Mouse (Mus musculus) lung, adult 2 months (tissue): ENCODE data around the gene Kcnd2. TPM values are rescaled to one million over a fixed set of nuclear protein-coding genes. Genes with fewer than 3 reads are reported as not detected.

ENCODE experiments used
- DNase-seq: peaks from one replicate; pipeline ENCODE4 v3.0.0; 2022
- H3K4me1 ChIP-seq: fragments of 200-500 bp; 2 replicates; pipeline ENCODE4 v1.6.1; 2011; ENCODE audit warnings: low read length; ENCODE audit not compliant: control insufficient read depth, insufficient read depth
- H3K4me3 ChIP-seq: fragments of 200-500 bp; replicated peaks from 2 replicates; pipeline ENCODE3; 2011; ENCODE audit warnings: low read depth, mild to moderate bottlenecking, control low read depth, low read length; ENCODE audit errors: extremely low read depth
- CTCF ChIP-seq: fragments of 200-500 bp; IDR thresholded peaks from 2 replicates; pipeline ENCODE4 v1.5.1; 2011; ENCODE audit warnings: mild to moderate bottlenecking, low read length, control low read depth; ENCODE audit not compliant: insufficient read depth
- POLR2A ChIP-seq: fragments of 200-500 bp; IDR thresholded peaks from 2 replicates; pipeline ENCODE4 v1.6.1; 2011; ENCODE audit warnings: low read depth, mild to moderate bottlenecking, control low read depth, low read length, borderline replicate concordance; ENCODE audit errors: extremely low read depth
- WGBS: fragments of 180-500 bp; shearing (Covaris S2); methylation state at CpG from one replicate; pipeline ENCODE4 v1.1.7; 2018; 5-methylcytosine and 5-hydroxymethylcytosine counted together
- polyA plus RNA-seq: library from polyadenylated mRNA; depleted of rRNA; stranded (reverse); fragments of >200 nt; gene quantifications from 2 replicates; pipeline ENCODE4 v1.2.3, GENCODE M21; 2012

Gene Kcnd2
- polyA plus RNA-seq, 1 experiment: 0.26 TPM

- no peaks in the 10 kb centered on the region for H3K4me1 ChIP-seq
- DNase-seq: no peak
- WGBS: 76% methylated on average over 6 of the region's 6 CpGs
- TF ChIP-seq CTCF: no peak
- no peak for TF ChIP-seq POLR2A
- no peak overlapping the region for H3K4me3 ChIP-seq
These were observed 448.8 kb downstream of the Kcnd2 start for GRCm38 (mm10) chr6:21664135-21664534.

GRCm38 (mm10) chr6:21664638-21665037 is 449.3 kb downstream of the Kcnd2 start:
- no peaks in the 10 kb centered on the region for H3K4me1 ChIP-seq
- no peak overlapping the region for H3K4me3 ChIP-seq
- DNase-seq: no peak
- 57% methylated on average over 4 of the region's 4 CpGs for WGBS
- TF ChIP-seq POLR2A (no peak), CTCF (no peak)

GRCm38 (mm10) chr6:21684252-21684651 is 468.9 kb downstream of the Kcnd2 start:
- TF ChIP-seq CTCF: no peak
- TF ChIP-seq POLR2A: no peak
- Histone ChIP-seq H3K4me1 (no peaks in the 10 kb centered on the region), H3K4me3 (no peak overlapping the region)
- DNase-seq: no peak
- 57% methylated on average over 6 of the region's 6 CpGs for WGBS

GRCm38 (mm10) chr6:21686388-21686787 is 471.1 kb downstream of the Kcnd2 start:
- DNase-seq: no peak
- H3K4me3 ChIP-seq: no peak overlapping the region
- WGBS: 86% methylated on average over 1 of the region's 1 CpGs
- TF ChIP-seq POLR2A (no peak), CTCF (no peak)
- H3K4me1 ChIP-seq: no peaks in the 10 kb centered on the region

GRCm38 (mm10) chr6:21692861-21693350 is 477.6 kb downstream of the Kcnd2 start:
- no peak overlapping the region for H3K4me3 ChIP-seq
- DNase-seq: no peak
- WGBS: 82% methylated on average over 3 of the region's 3 CpGs
- TF ChIP-seq POLR2A (no peak), CTCF (no peak)
- H3K4me1 ChIP-seq: no peaks in the 10 kb centered on the region

GRCm38 (mm10) chr6:21697641-21698040 is 482.3 kb downstream of the Kcnd2 start:
- no peak for DNase-seq
- Histone ChIP-seq H3K4me3 (no peak overlapping the region), H3K4me1 (no peaks in the 10 kb centered on the region)
- TF ChIP-seq CTCF (no peak), POLR2A (no peak)
- WGBS: 71% methylated on average over 3 of the region's 3 CpGs

GRCm38 (mm10) chr6:21701131-21701530 is 485.8 kb downstream of the Kcnd2 start:
- DNase-seq: no peak
- WGBS: 76% methylated on average over 6 of the region's 6 CpGs

GRCm38 (mm10) chr6:21709228-21709627 is 493.9 kb downstream of the Kcnd2 start:
- no peak overlapping the region for H3K4me3 ChIP-seq
- TF ChIP-seq POLR2A (no peak), CTCF (no peak)
- H3K4me1 ChIP-seq: no peaks in the 10 kb centered on the region
- DNase-seq: no peak
- 9% methylated on average over 3 of the region's 3 CpGs for WGBS

More at GRCm38 (mm10) chr6:21701131-21701530, 485.8 kb downstream of the Kcnd2 start:
- no peaks in the 10 kb centered on the region for H3K4me1 ChIP-seq
- TF ChIP-seq CTCF (no peak), POLR2A (no peak)
- no peak overlapping the region for H3K4me3 ChIP-seq

- DNase-seq: no peak
- no peak overlapping the region for H3K4me3 ChIP-seq
- no peak for TF ChIP-seq POLR2A
- no peak for TF ChIP-seq CTCF
- 77% methylated on average over 1 of the region's 1 CpGs for WGBS
- H3K4me1 ChIP-seq: no peaks in the 10 kb centered on the region
These were observed 503.8 kb downstream of the Kcnd2 start for GRCm38 (mm10) chr6:21719121-21719520.

- no peak for TF ChIP-seq POLR2A
- TF ChIP-seq CTCF: no peak
- no peak for DNase-seq
- WGBS: 68% methylated on average over 10 of the region's 10 CpGs
- Histone ChIP-seq H3K4me1 (no peaks in the 10 kb centered on the region), H3K4me3 (no peak overlapping the region)
These were observed 506.9 kb downstream of the Kcnd2 start for GRCm38 (mm10) chr6:21722238-21722637.

GRCm38 (mm10) chr6:21740606-21741005 is 525.3 kb downstream of the Kcnd2 start:
- Histone ChIP-seq H3K4me3 (no peak overlapping the region), H3K4me1 (no peaks in the 10 kb centered on the region)
- WGBS: 50% methylated on average over 2 of the region's 2 CpGs
- no peak for TF ChIP-seq CTCF
- TF ChIP-seq POLR2A: no peak
- DNase-seq: no peak
